Mouse (Mus musculus): ENCODE data around the gene Cst6.

Cst6 gene

DNA sequence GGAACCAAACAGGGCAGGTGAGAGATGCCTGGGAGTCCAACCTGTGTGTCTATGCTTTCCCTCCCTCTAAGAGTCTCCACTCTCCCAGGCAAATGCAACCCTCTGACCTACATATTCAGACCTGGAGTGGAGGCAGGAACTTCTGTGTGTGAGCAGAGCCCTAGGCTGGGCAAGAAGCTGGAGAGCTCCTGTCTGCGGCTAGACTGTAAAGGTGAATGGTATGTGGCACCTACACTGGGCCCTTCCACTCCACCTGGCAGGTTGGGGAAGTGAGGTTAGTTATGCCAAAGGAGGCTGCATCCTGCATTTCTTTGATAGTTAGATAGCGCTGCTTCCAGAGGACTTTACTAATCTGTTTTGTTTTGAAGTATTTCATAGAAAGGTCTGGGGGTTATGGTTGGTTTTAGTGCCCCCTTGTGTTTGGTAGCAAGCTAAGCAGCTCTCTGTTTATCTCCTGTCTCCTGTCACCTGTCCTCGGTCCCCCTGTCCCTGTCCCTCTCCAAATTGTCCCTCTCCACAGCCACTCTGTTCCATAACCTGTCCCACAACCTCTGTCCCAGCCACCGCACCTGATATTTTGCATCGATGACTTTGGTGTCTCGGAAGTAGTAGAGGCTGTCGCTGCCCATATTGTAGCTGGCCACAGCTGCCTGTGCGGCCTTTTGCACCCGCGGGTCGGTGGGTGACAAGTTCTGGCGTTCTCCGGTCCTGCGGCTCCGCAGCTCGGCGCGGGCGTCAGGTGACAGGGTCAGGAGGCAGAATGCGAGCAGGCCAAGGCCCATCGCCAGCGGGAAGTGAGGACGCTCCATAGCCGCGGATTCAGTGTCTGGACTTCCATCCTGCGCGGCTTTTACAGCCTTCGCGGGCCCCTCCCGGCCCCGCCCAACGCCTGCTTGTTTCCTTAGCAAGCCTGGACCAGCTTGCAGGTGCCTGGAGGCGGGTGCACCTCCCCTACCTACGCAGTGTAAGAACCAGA, 560 bp downstream of the Cst6 start:
- peak; percentile 7 for DNase-seq (ENCODE audit: low spot score)

DNA sequence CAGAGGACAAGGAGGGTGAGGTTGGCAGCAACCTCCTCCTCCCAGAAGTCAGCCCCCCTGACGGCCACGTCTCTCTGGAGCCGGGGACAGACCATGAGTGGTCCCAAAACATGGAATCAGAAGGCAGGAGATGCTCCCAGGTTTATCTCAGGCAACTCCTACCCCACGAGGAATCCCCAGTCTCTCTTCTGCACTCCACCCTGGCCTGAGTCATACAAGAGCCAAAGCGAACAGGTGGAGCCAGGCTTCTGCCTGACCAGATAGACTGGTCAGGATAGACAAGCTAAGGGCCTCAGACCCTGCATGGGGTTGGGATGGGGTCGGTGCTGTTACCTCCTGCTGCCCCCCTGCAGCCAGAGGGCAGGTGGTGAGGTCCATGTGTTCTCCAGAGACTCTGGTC, 1.3 kb downstream of the Cst6 start:
- no peak for DNase-seq (ENCODE audit: low spot score)

DNA sequence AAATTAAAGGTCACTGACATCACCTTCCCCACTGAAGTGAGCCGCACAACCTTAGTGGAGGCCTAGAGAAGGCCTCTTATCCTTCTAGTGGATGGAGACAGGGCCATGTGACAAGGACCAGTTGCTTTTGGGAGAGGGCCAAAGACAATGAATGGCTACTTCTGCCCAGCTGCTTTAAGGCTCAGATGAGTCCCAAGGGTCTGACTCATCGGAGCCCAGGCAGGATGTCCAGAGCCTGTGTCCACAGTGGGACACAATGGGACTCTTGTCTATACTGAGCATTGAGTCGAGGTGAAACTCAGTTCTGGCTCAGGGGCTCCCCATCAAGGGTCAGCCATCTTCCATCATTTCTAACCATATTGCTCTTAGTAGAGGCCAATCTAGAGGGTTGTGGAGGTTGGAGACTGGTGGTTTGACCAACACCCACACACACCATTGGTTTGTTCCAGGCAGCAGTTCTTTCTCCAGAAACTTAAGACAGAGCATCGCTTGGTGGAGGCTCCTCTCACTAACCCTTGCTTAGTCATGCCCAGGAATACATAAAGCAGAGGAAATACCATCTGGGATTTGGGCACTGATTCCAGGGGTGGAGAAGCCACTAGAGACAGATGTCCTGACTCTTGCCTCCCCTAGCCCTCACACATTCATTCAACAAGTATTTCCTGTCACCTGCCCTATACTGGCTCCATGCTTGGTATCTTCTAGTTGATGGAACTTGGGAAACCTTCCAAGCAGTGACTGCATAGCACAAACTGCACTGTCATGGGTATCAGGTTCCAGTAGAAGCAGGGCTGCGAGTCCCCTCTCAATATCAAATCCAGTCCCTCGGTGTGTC, 3.9 kb downstream of the Cst6 start:
- DNase-seq (ENCODE audit: low spot score): no peak

DNA sequence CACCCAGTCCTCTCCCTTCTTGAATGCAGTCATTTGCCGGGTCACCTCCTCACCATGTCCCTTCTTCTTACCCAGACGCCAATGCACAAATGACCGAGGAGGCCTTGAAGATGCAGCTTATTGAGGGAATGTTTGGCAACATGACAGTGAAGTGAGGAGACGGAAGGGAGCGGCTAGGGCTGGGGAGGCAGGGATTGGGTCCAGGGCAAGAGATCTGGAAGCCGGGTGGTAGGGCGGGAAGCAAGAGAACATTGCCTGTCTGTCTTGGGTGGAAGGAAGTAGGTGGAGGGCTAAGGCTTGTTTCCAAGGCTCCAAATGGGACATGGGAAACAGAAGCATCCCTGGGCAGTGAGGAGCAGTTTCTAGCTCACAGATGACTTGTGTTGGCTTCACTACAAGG, 8.0 kb downstream of the Cst6 start:
- DNase-seq (ENCODE audit: low spot score): no peak

DNA sequence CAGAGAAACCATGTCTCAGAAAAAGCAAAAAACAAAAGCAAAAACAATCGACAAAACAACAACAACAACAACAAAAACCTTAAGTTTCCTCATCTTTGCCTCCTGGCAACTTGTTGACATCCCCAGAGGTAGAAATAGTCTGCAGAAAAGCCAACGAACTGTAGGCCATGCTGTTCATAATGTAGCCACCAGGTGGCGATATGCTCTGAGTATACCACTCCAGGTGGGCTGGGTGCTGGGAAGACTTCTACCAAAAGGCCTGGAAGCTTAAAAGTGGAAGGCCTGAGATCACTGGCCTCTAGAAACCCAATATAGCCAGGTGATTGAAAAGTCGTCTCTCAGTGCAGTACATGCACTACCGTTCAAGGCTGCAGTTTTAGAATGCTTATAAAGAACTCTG, 11.4 kb downstream of the Cst6 start:
- peak; percentile 65 for DNase-seq (ENCODE audit: low spot score)

DNA sequence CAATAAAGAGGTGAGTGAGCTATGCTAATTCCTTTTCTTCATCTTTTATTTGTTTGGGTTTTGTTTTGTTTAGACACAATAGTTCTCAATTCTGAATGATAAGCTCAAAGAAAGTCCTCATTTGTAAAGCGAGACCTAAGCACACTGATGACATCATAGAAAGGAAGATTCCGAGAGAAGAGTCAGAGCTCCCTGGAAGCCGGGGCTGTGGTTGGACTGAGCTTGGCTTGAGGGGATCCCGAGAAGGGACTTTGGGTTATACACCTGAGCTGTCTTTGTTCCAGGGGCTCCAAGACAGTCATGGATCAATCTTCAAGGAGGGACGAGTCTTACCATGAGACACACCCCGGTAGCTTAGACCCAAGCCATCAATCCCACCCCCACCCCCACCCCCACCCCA, 13.9 kb downstream of the Cst6 start, which contains the start of gene Catsper1:
Gene Catsper1 (plus strand): TSS at position 301 of the 400 bp plus-strand sequence.
- DNase-seq (ENCODE audit: low spot score): no peak

DNA sequence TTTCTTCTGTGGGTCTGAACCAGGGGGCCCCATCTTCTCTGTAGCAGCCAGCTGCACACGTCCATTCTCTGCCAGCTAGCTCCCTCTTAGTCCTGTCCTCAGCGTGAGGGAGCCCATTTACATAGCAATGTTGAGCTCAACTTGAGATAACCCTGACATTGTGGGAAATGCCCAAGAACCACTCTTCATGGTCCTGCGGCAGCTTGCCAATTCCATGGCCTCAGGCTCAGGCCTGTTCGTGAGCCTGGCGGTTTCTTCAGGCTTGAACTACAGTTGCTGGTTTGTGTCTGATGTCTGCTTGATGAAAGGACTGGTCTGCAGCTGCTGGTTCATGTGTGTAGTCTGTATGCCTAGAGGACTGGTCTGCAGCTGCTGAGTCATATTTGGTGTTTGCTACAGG, 14.6 kb downstream of the Cst6 start:
- no peak for DNase-seq (ENCODE audit: low spot score)

DNA sequence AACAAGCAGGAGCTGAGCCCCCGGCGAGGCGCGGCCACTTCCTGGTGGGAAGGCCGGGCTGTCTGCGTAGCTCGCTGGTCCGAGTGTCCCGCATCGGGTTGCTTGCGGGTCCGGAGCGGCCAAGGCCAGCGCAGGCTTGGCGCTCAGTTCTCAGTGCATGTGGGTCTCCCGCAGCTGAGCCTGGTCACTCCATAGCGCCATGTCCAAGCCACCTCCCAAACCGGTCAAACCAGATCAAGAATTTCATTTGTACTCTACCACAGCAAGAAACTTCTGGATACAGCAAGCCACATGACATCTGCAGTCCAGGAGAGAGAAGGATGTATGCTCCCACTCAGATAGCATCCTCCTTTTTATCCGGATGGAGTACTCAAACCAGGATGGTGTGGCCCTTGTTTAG, 21.4 kb downstream of the Cst6 start:
- DNase-seq (ENCODE audit: low spot score): no peak

DNA sequence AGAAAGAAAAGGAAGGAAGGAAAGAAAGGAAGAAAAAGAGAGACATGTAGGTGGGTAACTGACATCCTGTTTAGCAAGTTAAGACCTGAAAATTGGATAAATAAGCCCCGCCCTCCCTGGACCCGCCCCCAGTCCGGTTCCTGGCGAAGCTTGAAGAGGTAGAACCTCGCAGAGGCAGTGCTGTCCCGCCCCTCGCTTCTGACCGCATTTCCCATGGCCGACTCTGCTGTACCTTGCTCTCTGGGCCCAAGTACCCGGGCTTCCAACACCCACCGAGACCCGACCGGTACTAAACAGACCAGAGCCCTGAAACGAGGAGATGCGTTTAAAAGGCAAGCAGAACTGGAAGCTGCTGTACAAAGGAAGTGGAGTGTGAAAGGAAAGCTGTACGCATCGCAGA, 25.6 kb downstream of the Cst6 start:
- DNase-seq (ENCODE audit: low spot score): no peak

DNA sequence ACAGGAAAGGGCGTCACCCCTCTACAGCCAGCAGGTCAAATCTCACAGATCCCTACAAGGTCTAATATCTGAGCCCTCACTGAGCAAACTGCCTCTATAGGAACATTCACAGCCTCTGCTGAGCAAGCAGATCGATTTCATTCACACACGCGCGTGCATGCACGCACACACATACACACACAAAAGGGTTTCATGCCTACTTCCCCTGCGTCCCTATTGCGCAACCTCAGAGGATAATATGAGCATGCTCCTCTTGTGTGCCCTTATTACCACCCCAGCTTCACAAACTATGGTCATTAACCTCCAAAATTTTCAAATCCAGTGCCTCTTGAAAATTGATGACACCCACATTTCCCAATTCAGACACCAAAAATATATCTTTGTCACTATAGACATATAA, 36.2 kb downstream of the Cst6 start:
- no peak for DNase-seq (ENCODE audit: low spot score)

DNA sequence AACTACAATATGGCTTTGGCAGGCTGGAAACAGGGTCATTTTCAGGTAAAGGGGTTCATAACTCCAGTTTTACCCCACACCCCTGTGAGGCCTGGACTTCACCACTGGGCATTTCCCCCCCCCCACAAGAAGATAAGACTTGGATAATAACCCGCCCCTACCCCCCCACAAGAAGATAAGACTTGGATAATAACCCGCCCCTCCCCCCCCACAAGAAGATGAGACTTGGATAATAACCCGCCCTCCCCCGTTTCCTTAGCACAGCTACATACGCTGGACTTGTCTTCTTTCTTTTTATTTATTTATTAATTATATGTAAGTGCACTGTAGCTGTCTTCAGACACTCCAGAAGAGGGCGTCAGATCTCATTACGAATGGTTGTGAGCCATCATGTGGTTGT, 40.3 kb downstream of the Cst6 start:
- DNase-seq (ENCODE audit: low spot score): no peak

DNA sequence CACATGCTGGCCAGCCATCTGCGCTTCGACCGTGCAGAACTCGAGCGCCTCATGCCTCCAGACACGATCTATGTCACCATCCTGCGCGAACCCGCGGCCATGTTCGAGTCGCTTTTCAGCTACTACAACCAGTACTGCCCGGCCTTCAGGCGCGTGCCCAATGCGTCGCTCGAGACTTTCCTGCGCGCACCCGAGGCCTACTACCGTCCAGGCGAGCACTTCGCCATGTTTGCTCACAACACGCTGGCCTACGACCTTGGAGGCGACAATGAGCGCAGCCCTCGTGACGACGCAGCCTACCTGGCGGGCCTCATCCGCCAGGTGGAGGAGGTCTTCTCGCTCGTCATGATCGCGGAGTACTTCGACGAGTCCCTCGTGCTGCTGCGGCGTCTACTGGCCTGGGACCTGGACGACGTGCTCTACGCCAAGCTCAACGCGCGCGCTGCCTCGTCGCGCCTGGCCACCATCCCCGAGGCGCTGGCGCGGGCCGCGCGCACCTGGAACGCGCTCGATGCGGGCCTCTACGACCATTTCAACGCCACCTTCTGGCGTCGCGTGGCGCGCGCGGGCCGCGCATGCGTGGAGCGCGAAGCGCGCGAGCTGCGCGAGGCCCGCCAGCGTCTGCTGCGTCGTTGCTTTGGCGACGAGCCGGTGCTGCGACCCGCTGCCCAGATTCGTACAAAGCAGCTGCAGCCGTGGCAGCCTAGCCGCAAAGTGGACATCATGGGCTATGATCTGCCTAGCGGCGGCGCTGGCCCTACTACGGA, 42.2 kb downstream of the Cst6 start:
- DNase-seq (ENCODE audit: low spot score): no peak

DNA sequence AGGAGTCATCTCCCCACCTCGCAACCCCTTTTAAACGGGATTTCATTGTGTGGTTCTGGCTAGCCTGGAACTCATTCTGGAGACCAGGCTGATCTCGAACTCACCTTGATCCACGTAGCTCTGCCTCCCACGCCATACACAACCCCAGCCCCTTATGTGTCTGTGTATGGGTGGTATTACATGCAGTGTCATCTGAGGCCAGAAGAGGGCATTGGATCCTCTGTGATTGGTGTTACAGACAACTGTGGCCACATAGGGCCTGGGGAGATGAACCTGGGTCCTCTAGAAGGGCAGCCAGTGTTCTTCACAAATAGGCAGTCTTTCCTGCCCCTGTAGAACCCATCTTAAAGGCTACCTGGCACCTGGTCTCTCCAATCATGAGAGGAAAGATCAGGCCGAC, 43.1 kb downstream of the Cst6 start:
- no peak for DNase-seq (ENCODE audit: low spot score)

DNA sequence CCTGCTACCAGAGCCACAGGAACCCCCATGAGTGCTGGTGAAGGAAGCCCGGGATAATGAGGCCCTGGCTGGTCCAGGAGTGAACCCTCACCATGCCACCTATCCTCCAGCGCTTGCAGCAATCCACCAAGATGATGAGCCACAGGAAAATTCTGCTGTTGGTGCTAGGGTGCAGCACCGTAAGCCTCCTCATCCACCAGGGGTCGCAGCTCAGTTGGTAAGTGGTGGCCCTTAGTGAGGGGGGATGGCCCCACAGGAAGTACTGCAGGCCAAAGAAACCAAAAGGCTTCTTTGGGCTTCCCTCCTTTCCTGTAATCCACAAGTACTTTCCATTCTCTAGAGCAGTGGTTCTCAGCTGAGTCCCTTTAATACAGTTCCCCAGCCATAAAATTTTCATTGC, 46.9 kb downstream of the Cst6 start:
- peak; percentile 33 for DNase-seq (ENCODE audit: low spot score)

DNA sequence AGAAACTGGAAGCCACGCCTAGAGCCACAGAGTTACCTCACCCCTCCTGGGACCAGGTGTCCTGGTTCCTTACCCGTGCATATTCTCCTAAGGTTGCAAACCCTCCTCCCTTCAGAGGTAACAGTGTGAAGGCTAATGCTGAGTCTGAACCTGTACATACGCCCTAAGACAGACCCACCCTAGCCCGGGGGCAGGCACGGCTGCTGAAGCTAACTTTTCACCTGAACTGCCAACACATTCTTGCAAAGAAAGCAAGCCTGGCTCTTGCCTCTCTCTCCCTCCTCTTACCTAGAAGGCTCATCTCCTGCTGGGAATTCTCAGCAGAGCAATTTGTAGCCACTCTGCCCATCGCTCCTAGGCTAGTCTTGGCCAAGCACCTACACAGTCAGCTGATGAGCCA, 48.8 kb downstream of the Cst6 start:
- no peak for DNase-seq (ENCODE audit: low spot score)

DNA sequence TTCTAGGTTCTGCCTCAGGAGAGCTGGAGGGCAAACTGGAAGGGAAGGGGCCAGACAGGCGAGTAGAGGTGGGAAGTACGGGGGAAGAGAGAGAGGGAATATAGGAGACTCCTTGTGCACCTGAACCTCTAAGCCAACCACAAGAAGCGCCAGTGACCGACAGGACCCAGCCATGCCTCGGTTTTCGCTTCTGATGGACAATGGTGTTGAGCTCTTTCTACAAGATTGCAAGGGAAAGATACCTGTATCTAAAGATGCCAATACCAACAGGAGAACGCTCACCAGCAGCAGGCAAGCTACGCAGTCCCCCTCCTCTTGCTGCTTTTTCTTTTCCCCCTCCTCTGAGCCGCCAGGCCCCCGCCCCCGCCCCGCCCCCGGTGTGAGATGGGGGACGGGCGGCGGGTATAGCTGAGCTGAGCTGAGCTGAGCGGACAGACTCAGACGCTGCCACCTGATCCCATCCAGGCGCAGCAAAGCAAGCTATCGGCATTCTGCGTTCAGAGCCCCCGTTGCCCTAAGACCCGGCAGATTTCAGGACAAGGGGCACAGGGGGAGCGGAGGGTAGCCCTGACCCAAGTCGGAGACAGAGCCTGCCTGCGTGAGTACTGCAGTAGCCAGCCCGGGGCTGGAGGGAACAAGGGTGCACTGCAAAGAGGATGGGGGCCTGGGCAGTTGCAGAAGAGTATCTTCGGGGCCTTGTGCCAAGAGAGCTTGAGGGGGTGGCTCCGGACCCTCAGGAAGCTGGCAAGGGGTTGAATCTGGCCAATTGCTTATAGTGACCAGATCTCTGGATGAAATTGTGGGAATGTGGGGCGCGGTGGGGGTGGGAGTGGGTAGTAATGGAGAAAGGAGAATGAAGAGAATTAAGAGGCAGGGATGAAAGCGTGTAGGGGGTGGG, 51.2 kb downstream of the Cst6 start, which contains the start of gene Gal3st3:
Gene Gal3st3 (plus strand): TSS at position 429 of the 898 bp plus-strand sequence.
- DNase-seq (ENCODE audit: low spot score): no peak

DNA sequence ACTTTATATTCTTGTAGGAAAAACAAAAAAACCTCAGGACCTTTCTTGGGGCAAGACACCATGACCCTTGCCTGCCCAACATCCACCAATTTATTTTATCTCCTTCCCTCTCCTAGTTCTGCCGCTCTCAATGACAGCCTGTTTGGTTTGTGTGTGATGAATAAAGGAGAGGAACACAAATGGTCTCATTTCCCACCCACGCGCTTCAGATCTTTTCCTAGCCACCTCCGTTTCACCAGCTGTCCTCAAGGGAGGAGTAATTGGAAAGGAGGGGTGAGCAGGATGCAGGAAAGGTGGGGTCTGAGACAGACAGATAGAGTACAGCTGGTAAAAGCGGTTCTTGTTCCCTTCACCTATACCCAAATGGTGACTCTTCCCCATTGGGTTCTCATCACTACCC, 52.7 kb downstream of the Cst6 start:
- DNase-seq (ENCODE audit: low spot score): no peak

DNA sequence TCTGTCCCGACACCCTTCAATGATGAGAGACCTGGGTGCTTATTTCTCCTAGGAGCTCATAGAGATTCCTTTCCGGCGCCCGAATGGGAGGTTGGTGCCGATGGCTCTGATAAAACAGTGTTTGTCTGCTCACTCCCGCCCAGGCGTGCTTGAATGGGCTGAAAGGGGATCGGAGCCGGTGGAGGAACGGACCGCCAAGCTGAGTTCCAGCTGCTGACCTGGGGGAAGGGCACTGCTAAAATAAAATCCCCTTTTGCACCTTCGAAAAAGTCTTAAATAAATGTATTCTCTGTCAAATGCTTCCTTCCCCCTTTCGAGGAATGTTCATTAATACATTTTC, 53.7 kb downstream of the Cst6 start:
- no peak for DNase-seq (ENCODE audit: low spot score)

DNA sequence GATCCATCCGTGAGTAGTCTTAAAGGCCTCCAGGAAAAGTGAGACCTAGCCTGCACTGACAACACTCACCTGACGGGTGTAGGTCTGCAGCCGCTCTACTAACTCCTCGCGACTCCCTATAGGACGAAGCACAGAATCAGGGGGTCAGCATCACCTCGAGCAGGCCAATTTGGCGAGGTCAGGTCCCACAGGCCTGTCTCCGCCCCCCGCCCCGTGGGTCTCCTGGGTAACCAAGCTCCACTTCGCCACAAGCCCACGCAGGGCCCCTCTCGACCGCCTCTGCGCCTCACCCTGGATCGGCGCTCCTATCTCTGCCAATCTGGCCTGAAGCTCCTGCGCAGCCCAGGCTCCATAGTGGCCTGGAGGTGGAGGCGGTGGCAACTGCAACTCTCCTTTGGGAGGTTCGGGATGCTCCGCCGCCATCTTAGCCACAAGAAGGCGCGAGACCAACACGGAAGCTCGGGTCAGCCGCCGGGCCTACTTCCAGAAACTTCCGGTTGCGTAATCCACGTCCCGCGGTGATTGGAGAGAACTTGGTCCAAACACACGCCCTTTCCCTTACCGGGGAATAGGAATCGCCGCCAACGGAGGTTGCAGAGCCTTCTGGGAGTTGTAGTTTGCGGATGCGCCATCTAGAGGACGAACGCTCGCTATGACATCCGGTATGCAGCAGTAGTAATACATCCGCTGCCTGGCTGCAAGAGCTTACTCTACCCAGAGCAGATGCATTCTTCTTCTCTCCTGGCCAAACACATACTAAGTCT, 54.2 kb downstream of the Cst6 start, which contains the start of gene Sf3b2:
Gene Sf3b2 (minus strand): TSS at position 484 of the 764 bp plus-strand sequence.
- peak; percentile 93 for DNase-seq (ENCODE audit: low spot score)

Data from urinary bladder, postnatal 25 days (tissue).